Mouse (Mus musculus) bone marrow, adult 2 months (tissue): ENCODE data around the gene Ubqln4.

Experiments
- CTCF ChIP-seq: fragments of 200-500 bp; IDR thresholded peaks from 2 replicates; pipeline ENCODE4 v1.5.1; 2011; ENCODE audit warnings: low read length, control low read depth; ENCODE audit not compliant: control insufficient read depth, insufficient read depth
- POLR2A ChIP-seq: fragments of 200-500 bp; IDR thresholded peaks from 2 replicates; pipeline ENCODE4 v1.6.1; 2011; ENCODE audit warnings: low read depth, mild to moderate bottlenecking, control low read depth, low read length, borderline replicate concordance; ENCODE audit not compliant: control insufficient read depth

DNA sequence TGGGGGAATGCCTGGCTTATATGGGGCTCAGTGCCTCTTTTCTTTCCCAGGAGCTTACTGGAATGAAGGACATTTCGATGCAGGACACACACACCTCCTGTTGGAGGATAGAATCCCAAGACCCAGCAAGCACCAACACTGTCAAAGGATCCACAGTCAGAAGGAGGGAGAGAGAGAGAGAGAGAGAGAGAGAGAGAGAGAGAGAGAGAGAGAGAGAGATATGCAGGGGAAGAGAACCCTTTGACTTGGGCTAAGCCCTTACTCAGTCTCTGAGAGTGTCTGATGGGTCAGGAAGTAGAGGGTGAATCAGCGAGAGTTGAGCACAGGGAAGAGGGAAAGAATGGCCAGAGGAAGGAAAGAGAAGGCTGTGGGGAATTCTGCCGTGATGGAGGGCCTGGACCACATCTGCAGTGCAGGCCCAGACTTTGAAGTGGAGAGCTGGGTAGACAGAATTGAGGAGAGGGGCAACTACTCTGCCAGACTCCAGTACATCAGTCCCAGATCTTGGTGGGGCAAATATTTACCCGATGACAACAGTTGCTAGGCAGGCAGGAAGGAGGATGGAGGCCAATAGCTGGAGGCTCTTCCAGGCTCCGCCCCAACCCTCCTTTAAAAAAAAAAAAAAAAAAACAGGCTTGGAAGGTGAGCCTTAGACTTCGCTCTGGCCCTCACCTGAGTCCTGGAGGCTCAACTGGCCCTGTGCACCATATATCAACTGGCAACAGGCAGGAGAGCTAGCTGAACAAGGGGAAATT lies 41.2 kb upstream of the Ubqln4 start:
- TF ChIP-seq CTCF (no peak), POLR2A (no peak)
